Mouse (Mus musculus): ENCODE results near the gene Tkt.

Tkt gene

GRCm38 (mm10) chr14:30559321-30559850 lies 11.2 kb downstream of the Tkt start:
- Histone ChIP-seq H3K4me1 (replicated peaks; ENCODE audit: low read depth, low read length) (peaks cover 85% of the 10 kb centered on the region), H3K36me3 (ENCODE audit: insufficient read depth, low read length) (peaks cover 95% of the 10 kb centered on the region), H3K27me3 (ENCODE audit: insufficient read depth, low read length) (no peaks in the 10 kb centered on the region), H3K4me3 (replicated peaks; ENCODE audit: low read length) (peak overlapping the region; percentile 8), H3K9me3 (ENCODE audit: low read length) (no peaks in the 10 kb centered on the region)
- TF ChIP-seq POU5F1 (IDR thresholded peaks at IDR 0.05; ENCODE audit: borderline replicate concordance, low read length) (no peak), CTCF (conservative IDR thresholded peaks at IDR 0.05; ENCODE audit: low read length) (no peak), NANOG (IDR thresholded peaks at IDR 0.05; ENCODE audit: borderline replicate concordance, low read length) (no peak)

- Histone ChIP-seq H3K36me3 (ENCODE audit: insufficient read depth, low read length) (peaks cover 95% of the 10 kb centered on the region), H3K4me1 (replicated peaks; ENCODE audit: low read depth, low read length) (peaks cover 91% of the 10 kb centered on the region), H3K9me3 (ENCODE audit: low read length) (no peaks in the 10 kb centered on the region), H3K27me3 (ENCODE audit: insufficient read depth, low read length) (no peaks in the 10 kb centered on the region), H3K4me3 (replicated peaks; ENCODE audit: low read length) (no peak overlapping the region)
- TF ChIP-seq NANOG (IDR thresholded peaks at IDR 0.05; ENCODE audit: borderline replicate concordance, low read length): no peak
- no peak for TF ChIP-seq POU5F1 (IDR thresholded peaks at IDR 0.05; ENCODE audit: borderline replicate concordance, low read length)
- TF ChIP-seq CTCF (conservative IDR thresholded peaks at IDR 0.05; ENCODE audit: low read length): no peak
Observed at GRCm38 (mm10) chr14:30560803-30561389, 12.7 kb downstream of the Tkt start.

- Histone ChIP-seq H3K4me1 (replicated peaks; ENCODE audit: low read depth, low read length) (peaks cover 89% of the 10 kb centered on the region), H3K9me3 (ENCODE audit: low read length) (no peaks in the 10 kb centered on the region), H3K27me3 (ENCODE audit: insufficient read depth, low read length) (no peaks in the 10 kb centered on the region), H3K4me3 (replicated peaks; ENCODE audit: low read length) (no peak overlapping the region), H3K36me3 (ENCODE audit: insufficient read depth, low read length) (peaks cover 95% of the 10 kb centered on the region)
- TF ChIP-seq POU5F1 (IDR thresholded peaks at IDR 0.05; ENCODE audit: borderline replicate concordance, low read length): no peak
- TF ChIP-seq NANOG (IDR thresholded peaks at IDR 0.05; ENCODE audit: borderline replicate concordance, low read length): no peak
- no peak for TF ChIP-seq CTCF (conservative IDR thresholded peaks at IDR 0.05; ENCODE audit: low read length)
Observed at GRCm38 (mm10) chr14:30561470-30562187, 13.5 kb downstream of the Tkt start.

GRCm38 (mm10) chr14:30562343-30562742 lies 14.2 kb downstream of the Tkt start:
- Histone ChIP-seq H3K9me3 (ENCODE audit: low read length) (no peaks in the 10 kb centered on the region), H3K4me3 (replicated peaks; ENCODE audit: low read length) (no peak overlapping the region), H3K36me3 (ENCODE audit: insufficient read depth, low read length) (peaks cover 95% of the 10 kb centered on the region), H3K4me1 (replicated peaks; ENCODE audit: low read depth, low read length) (peaks cover 89% of the 10 kb centered on the region), H3K27me3 (ENCODE audit: insufficient read depth, low read length) (no peaks in the 10 kb centered on the region)
- TF ChIP-seq POU5F1 (IDR thresholded peaks at IDR 0.05; ENCODE audit: borderline replicate concordance, low read length) (no peak), NANOG (IDR thresholded peaks at IDR 0.05; ENCODE audit: borderline replicate concordance, low read length) (no peak)

DNA sequence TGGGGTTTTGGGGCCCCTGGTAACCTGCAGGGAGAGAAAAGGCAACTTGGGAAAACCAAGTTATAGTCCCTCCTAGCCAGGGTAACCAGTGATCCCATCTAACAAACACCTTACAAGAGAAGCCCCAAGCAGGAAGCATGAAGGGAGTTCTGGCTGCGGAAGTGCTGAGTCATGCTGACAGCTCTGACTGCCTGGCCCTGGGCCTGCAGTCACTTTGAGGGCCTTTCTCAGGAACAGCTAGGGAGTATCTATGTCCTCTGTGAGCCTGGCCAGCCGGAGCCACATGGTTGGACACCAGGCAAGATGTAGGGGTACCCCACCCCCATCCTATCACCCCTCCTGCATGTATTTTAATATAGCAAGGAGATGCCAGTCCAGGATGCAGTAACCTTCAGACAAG lies 16.3 kb downstream of the Tkt start:
- H3K36me3 ChIP-seq (ENCODE audit: insufficient read depth, low read length): peaks cover 95% of the 10 kb centered on the region
- H3K4me1 ChIP-seq (replicated peaks; ENCODE audit: low read depth, low read length): peaks cover 88% of the 10 kb centered on the region
- no peaks in the 10 kb centered on the region for H3K9me3 ChIP-seq (ENCODE audit: low read length)
- H3K27me3 ChIP-seq (ENCODE audit: insufficient read depth, low read length): no peaks in the 10 kb centered on the region
- TF ChIP-seq NANOG (IDR thresholded peaks at IDR 0.05; ENCODE audit: borderline replicate concordance, low read length) (no peak), POU5F1 (IDR thresholded peaks at IDR 0.05; ENCODE audit: borderline replicate concordance, low read length) (no peak), CTCF (conservative IDR thresholded peaks at IDR 0.05; ENCODE audit: low read length) (no peak)
- peak overlapping the region; percentile 27 for H3K4me3 ChIP-seq (replicated peaks; ENCODE audit: low read length)

- H3K9me3 ChIP-seq (ENCODE audit: low read length): no peaks in the 10 kb centered on the region
- peaks cover 95% of the 10 kb centered on the region for H3K36me3 ChIP-seq (ENCODE audit: insufficient read depth, low read length)
- peaks cover 73% of the 10 kb centered on the region for H3K4me1 ChIP-seq (replicated peaks; ENCODE audit: low read depth, low read length)
- no peak for TF ChIP-seq POU5F1 (IDR thresholded peaks at IDR 0.05; ENCODE audit: borderline replicate concordance, low read length)
- no peak for TF ChIP-seq NANOG (IDR thresholded peaks at IDR 0.05; ENCODE audit: borderline replicate concordance, low read length)
- no peak for TF ChIP-seq CTCF (conservative IDR thresholded peaks at IDR 0.05; ENCODE audit: low read length)
- H3K27me3 ChIP-seq (ENCODE audit: insufficient read depth, low read length): no peaks in the 10 kb centered on the region
- no peak overlapping the region for H3K4me3 ChIP-seq (replicated peaks; ENCODE audit: low read length)
Observed at GRCm38 (mm10) chr14:30566317-30566716, 18.2 kb downstream of the Tkt start.

DNA sequence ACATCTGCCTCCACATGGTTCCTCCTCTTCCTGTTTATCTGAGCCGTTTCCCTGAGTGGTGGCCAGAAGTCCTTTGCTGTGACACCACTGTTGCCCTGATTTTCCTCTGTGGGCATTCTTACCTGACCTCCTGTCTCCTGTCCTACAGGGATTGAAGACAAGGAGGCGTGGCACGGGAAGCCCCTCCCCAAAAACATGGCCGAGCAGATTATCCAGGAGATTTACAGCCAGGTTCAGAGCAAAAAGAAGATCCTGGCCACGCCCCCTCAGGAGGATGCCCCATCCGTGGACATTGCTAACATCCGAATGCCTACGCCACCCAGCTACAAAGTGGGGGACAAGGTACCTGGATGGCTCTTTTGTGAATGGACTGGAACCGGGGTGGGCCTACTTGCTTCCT lies 19.9 kb downstream of the Tkt start:
- Histone ChIP-seq H3K9me3 (ENCODE audit: low read length) (no peaks in the 10 kb centered on the region), H3K27me3 (ENCODE audit: insufficient read depth, low read length) (no peaks in the 10 kb centered on the region), H3K4me1 (replicated peaks; ENCODE audit: low read depth, low read length) (peaks cover 77% of the 10 kb centered on the region), H3K36me3 (ENCODE audit: insufficient read depth, low read length) (peaks cover 99% of the 10 kb centered on the region), H3K4me3 (replicated peaks; ENCODE audit: low read length) (no peak overlapping the region)
- TF ChIP-seq POU5F1 (IDR thresholded peaks at IDR 0.05; ENCODE audit: borderline replicate concordance, low read length) (no peak), CTCF (conservative IDR thresholded peaks at IDR 0.05; ENCODE audit: low read length) (no peak), NANOG (IDR thresholded peaks at IDR 0.05; ENCODE audit: borderline replicate concordance, low read length) (no peak)

- H3K27me3 ChIP-seq (ENCODE audit: insufficient read depth, low read length): no peaks in the 10 kb centered on the region
- TF ChIP-seq NANOG (IDR thresholded peaks at IDR 0.05; ENCODE audit: borderline replicate concordance, low read length) (no peak), CTCF (conservative IDR thresholded peaks at IDR 0.05; ENCODE audit: low read length) (no peak), POU5F1 (IDR thresholded peaks at IDR 0.05; ENCODE audit: borderline replicate concordance, low read length) (no peak)
- H3K36me3 ChIP-seq (ENCODE audit: insufficient read depth, low read length): peaks cover 99% of the 10 kb centered on the region
- H3K4me3 ChIP-seq (replicated peaks; ENCODE audit: low read length): no peak overlapping the region
- H3K4me1 ChIP-seq (replicated peaks; ENCODE audit: low read depth, low read length): peaks cover 75% of the 10 kb centered on the region
- no peaks in the 10 kb centered on the region for H3K9me3 ChIP-seq (ENCODE audit: low read length)
Observed at GRCm38 (mm10) chr14:30570303-30570702, 22.1 kb downstream of the Tkt start.
